Mouse (Mus musculus) G1E-ER4 (cell line): ENCODE data around the gene Gm12169. TPM values are rescaled to one million over a fixed set of nuclear protein-coding genes. Genes with fewer than 3 reads are reported as not detected.

Source experiments
- GATA1 ChIP-seq: IDR thresholded peaks from one replicate; pipeline ENCODE4 v1.8.0; 2012; ENCODE audit warnings: low read length, inconsistent platforms
- polyA plus RNA-seq: library from polyadenylated mRNA; stranded (reverse); fragments of >175 nt; gene quantifications from 2 replicates; pipeline ENCODE4 v1.2.3, GENCODE M21; 2012

The Gm12169 gene
- polyA plus RNA-seq, 1 experiment, result not detected

- TF ChIP-seq GATA1, result no peak
Observed at GRCm38 (mm10) chr11:46571327-46571726, 47.3 kb downstream of the Gm12169 start, which contains the start of gene BC053393. TSS of gene BC053393 (plus strand) at chr11:46571536.

GRCm38 (mm10) chr11:46578771-46579281 is 54.8 kb downstream of the Gm12169 start:
- no peak for TF ChIP-seq GATA1

- no peak for TF ChIP-seq GATA1
Observed at GRCm38 (mm10) chr11:46580428-46580827, 56.4 kb downstream of the Gm12169 start.

- TF ChIP-seq GATA1, result no peak
Observed at GRCm38 (mm10) chr11:46582741-46583140, 58.7 kb downstream of the Gm12169 start.

Other genes starting within 250 kb of the Gm12169 start
- 0.44 and 0.51 TPM in 2 replicates for gene Cyfip2, start 211.4 kb upstream of the Gm12169 start, polyA plus RNA-seq
- 0.05 and 0.15 TPM in 2 replicates for gene Itk, start 134.7 kb upstream of the Gm12169 start, polyA plus RNA-seq
- gene Fam71b, start 127.7 kb upstream of the Gm12169 start, polyA plus RNA-seq, result not detected in 2 replicates
- gene Med7, start 87.3 kb upstream of the Gm12169 start, polyA plus RNA-seq, result 197 and 278 TPM in 2 replicates
- 0.91 and 1.2 TPM in 2 replicates for gene Havcr2, start 69.3 kb upstream of the Gm12169 start, polyA plus RNA-seq
- not detected in 2 replicates for gene BC053393, start 47.3 kb downstream of the Gm12169 start, polyA plus RNA-seq
- not detected in 2 replicates for gene Dppa1, start 105.0 kb downstream of the Gm12169 start, polyA plus RNA-seq
- not detected in 2 replicates for gene Timd2, start 182.8 kb downstream of the Gm12169 start, polyA plus RNA-seq
- not detected in 2 replicates for gene Havcr1, start 210.9 kb downstream of the Gm12169 start, polyA plus RNA-seq